Mouse (Mus musculus): ENCODE measurements around the gene Rfpl4b. TPM values are rescaled to one million over a fixed set of nuclear protein-coding genes. Genes with fewer than 3 reads are reported as not detected.
A peak's percentile ranks its signal among the peaks of the same experiment; 100 is the strongest.
"Not testable (repeated sequence)": the region's sequence is repeated elsewhere in the genome, so short reads cannot be mapped to it uniquely, and the experiment has no call there.

Rfpl4b gene
- polyA plus RNA-seq (2012; rRNA removed), result not detected in 2 replicates

DNA sequence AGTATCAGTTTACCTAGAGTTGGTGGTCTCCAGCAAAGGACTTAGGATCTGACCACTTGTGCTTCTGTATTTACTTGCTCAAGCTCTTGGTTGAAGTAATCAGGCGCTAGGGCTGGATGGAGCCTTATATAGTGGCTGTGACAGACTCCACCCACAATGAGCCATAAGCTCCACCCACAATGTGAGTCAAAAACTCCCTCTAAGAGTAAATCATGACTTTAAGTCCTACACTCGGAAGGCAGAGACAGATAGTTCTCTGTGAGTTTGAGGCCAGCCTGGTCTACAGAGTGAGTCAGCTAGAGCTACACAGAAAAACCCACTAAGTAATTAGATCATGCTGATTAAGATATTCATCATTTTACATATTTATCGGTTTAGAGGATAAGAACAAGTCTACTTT, at the start of gene Rfpl4b:
Gene Rfpl4b, minus strand, starts transcription at position 101 of the 400 bp plus-strand sequence.
- Histone ChIP-seq H3K27ac (ENCODE audit: insufficient read depth, low read depth, low read length) (no peak within 1 kb of the TSS), H3K36me3 (ENCODE audit: control insufficient read depth, insufficient read depth, low read length) (no peaks in the 10 kb centered on the region), H3K27me3 (ENCODE audit: control insufficient read depth, insufficient read depth, low read length) (no peaks in the 10 kb centered on the region), H3K4me1 (ENCODE audit: control insufficient read depth, insufficient read depth, insufficient read length, low read length) (no peaks in the 10 kb centered on the region), H3K4me3 (ENCODE audit: low read depth, low read length) (no peak within 1 kb of the TSS)
- WGBS, result 86% methylated on average over 3 of the region's 3 CpGs
- no peak for TF ChIP-seq POLR2A (IDR thresholded peaks at IDR 0.05; ENCODE audit: low read depth, low read length)
- TF ChIP-seq CTCF (IDR thresholded peaks at IDR 0.05; ENCODE audit: extremely low read depth, insufficient read length, insufficient replicate concordance, low read depth, low read length), result no peak

DNA sequence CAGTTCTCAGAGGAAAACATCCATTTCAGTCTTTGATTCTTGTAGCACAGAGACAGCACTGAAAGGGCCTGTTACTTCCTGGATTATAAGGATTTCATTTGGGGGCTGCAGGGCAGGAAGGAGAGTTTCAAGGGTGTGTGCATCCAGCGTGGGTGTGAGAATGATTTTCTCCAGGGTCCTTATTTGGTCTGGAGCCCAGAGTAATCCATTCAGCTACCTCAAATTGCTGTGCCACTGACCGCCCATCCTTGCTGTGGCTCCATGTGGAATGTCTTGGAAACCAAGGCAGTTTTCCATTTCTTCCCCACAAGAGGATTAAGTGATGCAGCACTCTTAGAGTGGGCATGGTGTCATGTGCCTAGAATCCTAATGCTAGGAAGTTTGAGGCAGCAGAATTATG, 33.6 kb upstream of the Rfpl4b start:
- H3K36me3 ChIP-seq (ENCODE audit: control insufficient read depth, insufficient read depth, low read length), result no peaks in the 10 kb centered on the region
- no peak overlapping the region for H3K27ac ChIP-seq (ENCODE audit: insufficient read depth, low read depth, low read length)
- WGBS, result 53% methylated on average over 2 of the region's 2 CpGs
- TF ChIP-seq POLR2A (IDR thresholded peaks at IDR 0.05; ENCODE audit: low read depth, low read length), result no peak
- TF ChIP-seq CTCF (IDR thresholded peaks at IDR 0.05; ENCODE audit: extremely low read depth, insufficient read length, insufficient replicate concordance, low read depth, low read length), result no peak
- H3K4me1 ChIP-seq (ENCODE audit: control insufficient read depth, insufficient read depth, insufficient read length, low read length), result no peaks in the 10 kb centered on the region
- no peaks in the 10 kb centered on the region for H3K27me3 ChIP-seq (ENCODE audit: control insufficient read depth, insufficient read depth, low read length)
- H3K4me3 ChIP-seq (ENCODE audit: low read depth, low read length), result no peak overlapping the region

DNA sequence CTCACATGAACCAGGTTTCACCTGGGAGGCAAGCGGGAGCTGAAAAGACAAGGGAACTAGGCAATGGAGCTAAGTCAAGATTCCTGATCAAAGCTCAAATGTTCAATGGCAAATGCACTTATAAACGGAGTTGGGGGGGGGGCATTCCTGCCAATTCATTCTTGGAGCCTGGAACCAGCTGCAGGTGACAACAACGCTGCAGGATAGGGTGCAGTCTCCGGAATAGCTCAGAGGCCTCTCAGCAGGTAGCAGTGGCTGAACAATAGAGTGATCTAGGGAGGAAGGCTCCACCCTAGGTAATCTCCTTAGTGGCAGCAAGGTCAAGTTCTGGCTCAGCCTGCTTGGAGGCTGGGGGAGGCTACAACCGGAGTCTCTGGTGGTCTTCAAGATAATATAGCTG, 28.4 kb upstream of the Rfpl4b start:
- H3K4me1 ChIP-seq (ENCODE audit: control insufficient read depth, insufficient read depth, insufficient read length, low read length); H3K36me3 ChIP-seq (ENCODE audit: control insufficient read depth, insufficient read depth, low read length); H3K27ac ChIP-seq (ENCODE audit: insufficient read depth, low read depth, low read length); H3K27me3 ChIP-seq (ENCODE audit: control insufficient read depth, insufficient read depth, low read length); H3K4me3 ChIP-seq (ENCODE audit: low read depth, low read length): not testable (repeated sequence)
- 36% methylated on average over 5 of the region's 5 CpGs for WGBS

DNA sequence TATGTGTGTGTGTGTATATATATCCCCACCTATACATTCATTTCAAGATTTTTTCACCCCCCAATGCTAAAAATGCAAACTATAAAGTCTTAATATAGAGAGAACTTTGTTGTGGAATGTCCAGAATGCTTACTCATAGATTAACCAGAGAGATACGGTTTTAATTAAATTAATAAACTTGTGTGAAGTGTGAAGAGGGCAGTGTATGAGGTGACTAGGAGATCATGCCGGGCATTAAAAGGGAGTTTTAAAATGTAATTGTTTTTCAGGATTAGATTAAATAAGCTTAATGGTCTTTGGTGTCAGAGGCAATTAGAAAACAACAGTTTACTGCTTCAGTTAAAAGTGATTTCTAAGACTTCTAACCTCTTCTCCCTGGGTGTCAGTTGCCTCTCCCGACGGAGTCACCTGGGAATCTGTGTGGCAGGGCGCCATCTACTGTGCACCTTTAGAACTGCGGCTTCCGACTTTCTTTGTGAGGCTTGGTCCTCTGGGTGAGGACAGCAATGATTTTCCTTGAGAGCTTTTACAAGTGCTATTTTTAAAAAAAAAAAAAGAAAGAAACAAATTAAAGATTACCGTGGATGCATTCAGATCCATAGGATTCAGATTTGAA, 27.4 kb upstream of the Rfpl4b start:
- H3K27ac ChIP-seq (ENCODE audit: insufficient read depth, low read depth, low read length), result no peak overlapping the region
- no peaks in the 10 kb centered on the region for H3K36me3 ChIP-seq (ENCODE audit: control insufficient read depth, insufficient read depth, low read length)
- no peaks in the 10 kb centered on the region for H3K27me3 ChIP-seq (ENCODE audit: control insufficient read depth, insufficient read depth, low read length)
- WGBS, result 22% methylated on average over 8 of the region's 8 CpGs
- no peaks in the 10 kb centered on the region for H3K4me1 ChIP-seq (ENCODE audit: control insufficient read depth, insufficient read depth, insufficient read length, low read length)
- no peak overlapping the region for H3K4me3 ChIP-seq (ENCODE audit: low read depth, low read length)
- TF ChIP-seq POLR2A (IDR thresholded peaks at IDR 0.05; ENCODE audit: low read depth, low read length), result no peak
- TF ChIP-seq CTCF (IDR thresholded peaks at IDR 0.05; ENCODE audit: extremely low read depth, insufficient read length, insufficient replicate concordance, low read depth, low read length), result peak; percentile 81

DNA sequence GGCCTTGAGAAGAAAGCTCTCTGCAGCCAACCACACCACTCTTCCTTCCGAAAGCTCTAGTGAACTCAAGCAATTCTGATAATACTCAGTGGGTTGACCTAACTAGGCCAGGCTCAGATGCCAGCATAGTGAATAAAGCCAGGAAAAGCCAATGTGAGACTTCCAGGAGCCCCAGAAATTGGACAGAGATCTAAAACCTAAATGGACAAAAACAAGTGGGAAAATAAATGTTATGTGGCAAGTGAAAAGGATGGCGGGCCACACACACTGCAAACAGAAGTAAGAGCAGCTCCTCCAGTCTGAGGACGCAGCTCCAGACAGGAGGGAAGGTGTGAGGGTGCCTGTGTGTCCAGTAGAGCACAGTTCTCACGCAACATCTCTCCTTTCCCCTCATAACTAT, 26.7 kb upstream of the Rfpl4b start:
- 80% methylated on average over 4 of the region's 4 CpGs for WGBS
- TF ChIP-seq POLR2A (IDR thresholded peaks at IDR 0.05; ENCODE audit: low read depth, low read length), result no peak
- TF ChIP-seq CTCF (IDR thresholded peaks at IDR 0.05; ENCODE audit: extremely low read depth, insufficient read length, insufficient replicate concordance, low read depth, low read length), result no peak
- Histone ChIP-seq H3K27ac (ENCODE audit: insufficient read depth, low read depth, low read length) (no peak overlapping the region), H3K4me1 (ENCODE audit: control insufficient read depth, insufficient read depth, insufficient read length, low read length) (no peaks in the 10 kb centered on the region), H3K27me3 (ENCODE audit: control insufficient read depth, insufficient read depth, low read length) (no peaks in the 10 kb centered on the region), H3K4me3 (ENCODE audit: low read depth, low read length) (no peak overlapping the region), H3K36me3 (ENCODE audit: control insufficient read depth, insufficient read depth, low read length) (no peaks in the 10 kb centered on the region)

DNA sequence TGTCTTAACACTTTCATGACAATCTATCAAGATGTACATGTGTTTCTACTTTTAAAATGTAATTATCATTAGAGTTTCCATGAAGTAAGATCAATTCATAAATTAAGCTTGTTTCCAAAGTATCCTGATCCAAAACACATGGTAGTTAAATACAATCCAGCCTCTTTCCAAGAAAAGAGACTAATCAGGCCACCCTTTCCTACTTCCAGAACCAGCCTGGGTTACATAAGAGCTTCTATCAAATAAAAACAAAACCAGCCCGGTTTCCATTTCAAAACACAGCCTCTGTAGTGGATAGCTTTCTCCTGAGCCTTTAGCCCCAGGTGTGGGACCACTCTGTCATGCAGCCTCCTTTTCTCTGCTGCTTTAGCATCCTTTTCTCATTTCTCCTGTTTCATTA, 2.2 kb upstream of the Rfpl4b start:
- TF ChIP-seq POLR2A (IDR thresholded peaks at IDR 0.05; ENCODE audit: low read depth, low read length) (no peak), CTCF (IDR thresholded peaks at IDR 0.05; ENCODE audit: extremely low read depth, insufficient read length, insufficient replicate concordance, low read depth, low read length) (no peak)
- Histone ChIP-seq H3K36me3 (ENCODE audit: control insufficient read depth, insufficient read depth, low read length) (no peaks in the 10 kb centered on the region), H3K27ac (ENCODE audit: insufficient read depth, low read depth, low read length) (no peak overlapping the region), H3K4me3 (ENCODE audit: low read depth, low read length) (no peak overlapping the region), H3K4me1 (ENCODE audit: control insufficient read depth, insufficient read depth, insufficient read length, low read length) (no peaks in the 10 kb centered on the region), H3K27me3 (ENCODE audit: control insufficient read depth, insufficient read depth, low read length) (no peaks in the 10 kb centered on the region)
- WGBS, result 45% methylated on average over 1 of the region's 1 CpGs

DNA sequence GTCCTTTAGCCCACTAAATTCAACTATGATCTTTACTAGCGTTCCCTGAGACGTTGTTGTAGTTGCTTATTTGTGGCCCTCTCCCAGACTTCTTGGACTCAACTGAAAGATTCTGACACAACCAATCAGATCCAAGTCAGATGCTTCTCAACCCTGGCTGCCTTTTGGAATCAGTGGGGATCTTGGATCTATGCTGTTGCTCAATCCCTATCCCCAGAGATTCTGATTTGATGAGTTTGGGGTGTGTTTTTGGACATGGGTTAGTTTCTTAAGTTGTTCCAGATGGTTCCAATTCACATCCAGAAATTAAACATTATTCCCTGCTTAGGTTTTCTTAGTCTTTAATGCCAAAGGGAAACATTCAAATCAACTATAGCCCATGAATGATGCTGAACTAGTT, 15.5 kb downstream of the Rfpl4b start:
- H3K27ac ChIP-seq (ENCODE audit: insufficient read depth, low read depth, low read length), result no peak overlapping the region
- no peaks in the 10 kb centered on the region for H3K36me3 ChIP-seq (ENCODE audit: control insufficient read depth, insufficient read depth, low read length)
- TF ChIP-seq CTCF (IDR thresholded peaks at IDR 0.05; ENCODE audit: extremely low read depth, insufficient read length, insufficient replicate concordance, low read depth, low read length), result no peak
- no peak for TF ChIP-seq POLR2A (IDR thresholded peaks at IDR 0.05; ENCODE audit: low read depth, low read length)
- H3K4me3 ChIP-seq (ENCODE audit: low read depth, low read length), result no peak overlapping the region
- H3K27me3 ChIP-seq (ENCODE audit: control insufficient read depth, insufficient read depth, low read length), result no peaks in the 10 kb centered on the region
- WGBS, result 80% methylated on average over 2 of the region's 2 CpGs
- no peaks in the 10 kb centered on the region for H3K4me1 ChIP-seq (ENCODE audit: control insufficient read depth, insufficient read depth, insufficient read length, low read length)

DNA sequence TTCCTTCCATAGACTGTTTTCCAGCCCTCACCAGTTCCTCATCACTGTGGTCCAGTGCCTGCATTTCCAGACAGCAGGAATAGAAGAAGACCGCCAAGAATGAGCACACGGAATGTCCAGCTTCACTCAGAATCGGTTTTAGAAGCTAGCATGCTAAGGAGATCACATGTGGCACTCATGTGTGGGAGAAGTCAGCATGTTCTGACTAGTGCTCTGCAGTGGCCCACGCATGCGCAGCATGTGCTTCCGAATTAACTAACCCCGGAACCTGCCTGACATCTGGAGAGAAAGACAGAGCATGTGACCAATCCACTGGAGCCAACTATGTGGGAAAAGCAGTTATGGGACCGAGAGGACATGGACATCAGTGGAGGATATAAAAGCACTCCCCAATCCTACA, 17.5 kb downstream of the Rfpl4b start:
- WGBS, result 89% methylated on average over 8 of the region's 8 CpGs
- TF ChIP-seq CTCF (IDR thresholded peaks at IDR 0.05; ENCODE audit: extremely low read depth, insufficient read length, insufficient replicate concordance, low read depth, low read length), result no peak
- no peak for TF ChIP-seq POLR2A (IDR thresholded peaks at IDR 0.05; ENCODE audit: low read depth, low read length)
- Histone ChIP-seq H3K4me1 (ENCODE audit: control insufficient read depth, insufficient read depth, insufficient read length, low read length) (no peaks in the 10 kb centered on the region), H3K27ac (ENCODE audit: insufficient read depth, low read depth, low read length) (no peak overlapping the region), H3K36me3 (ENCODE audit: control insufficient read depth, insufficient read depth, low read length) (no peaks in the 10 kb centered on the region), H3K27me3 (ENCODE audit: control insufficient read depth, insufficient read depth, low read length) (no peaks in the 10 kb centered on the region), H3K4me3 (ENCODE audit: low read depth, low read length) (no peak overlapping the region)

Data from small intestine, adult 2 months (tissue).